Mouse (Mus musculus): ENCODE measurements around the gene Gm20489.

GRCm38 (mm10) chrX:101290111-101290510 is 21.3 kb upstream of the Gm20489 start:
- TF ChIP-seq CTCF (conservative IDR thresholded peaks at IDR 0.05; ENCODE audit: low read length) = no peak
- TF ChIP-seq NANOG (IDR thresholded peaks at IDR 0.05; ENCODE audit: borderline replicate concordance, low read length) = no peak
- no peak for TF ChIP-seq POU5F1 (IDR thresholded peaks at IDR 0.05; ENCODE audit: borderline replicate concordance, low read length)
